Mouse (Mus musculus): Measurements from ENCODE around the gene Cabin1.

DNA sequence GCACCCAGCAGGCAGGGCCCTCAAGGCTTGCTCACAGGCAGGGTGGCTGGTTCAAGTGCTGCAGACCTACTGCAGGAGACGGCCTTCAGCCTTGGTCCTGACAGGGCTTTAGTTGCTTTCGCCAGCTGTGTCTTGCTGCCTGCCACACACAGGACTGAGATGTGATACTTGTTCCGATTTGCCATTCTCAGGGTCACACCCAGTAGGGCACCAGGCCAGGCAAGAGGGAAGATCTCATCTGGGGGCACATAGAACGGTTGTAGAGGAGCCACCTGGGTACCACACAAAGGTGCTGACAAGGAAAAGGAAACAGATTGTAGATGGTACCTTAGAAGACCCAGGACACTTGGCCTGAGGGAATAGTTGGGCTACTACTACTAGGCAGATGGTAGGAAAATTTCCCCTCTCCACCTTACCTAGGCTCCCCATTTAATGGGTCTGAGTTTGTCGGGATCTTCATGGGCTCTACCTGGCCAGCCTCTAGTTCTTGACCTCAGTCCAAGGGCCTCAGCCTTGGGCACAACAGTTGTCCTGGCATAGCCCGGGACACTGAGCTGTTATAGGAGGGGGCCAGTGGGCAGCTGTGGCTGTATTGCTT, 99.4 kb downstream of the Cabin1 start:
- no peak for TF ChIP-seq POLR2A (IDR thresholded peaks at IDR 0.05; ENCODE audit: control insufficient read depth in 1 of 2, insufficient read depth in 1 of 2, low read depth in 1 of 2, low read length in 2 of 2, poor library complexity in 1 of 2)
- no peak for TF ChIP-seq EP300 (IDR thresholded peaks at IDR 0.05; ENCODE audit: low read depth in 1 of 2, low read length in 2 of 2)
- TF ChIP-seq POLR2AphosphoS5 (IDR thresholded peaks at IDR 0.05; ENCODE audit: borderline replicate concordance, low read depth, low read length): no peak
- TF ChIP-seq CTCF (IDR thresholded peaks at IDR 0.05 in 2 of 3, conservative IDR thresholded peaks at IDR 0.05 in 1 of 3; ENCODE audit: control insufficient read depth in 1 of 3, insufficient read depth in 1 of 3, low read depth in 2 of 3, low read length in 3 of 3, poor library complexity in 1 of 3, severe bottlenecking in 1 of 3): no peak
- TF ChIP-seq CHD2 (IDR thresholded peaks at IDR 0.05; ENCODE audit: low read length): no peak
- no peak for TF ChIP-seq ZNF384 (IDR thresholded peaks at IDR 0.05; ENCODE audit: low read depth, low read length)
- TF ChIP-seq MAFK (IDR thresholded peaks at IDR 0.05; ENCODE audit: borderline replicate concordance, low read depth, low read length): no peak
